Mouse (Mus musculus) intestine, postnatal 0 days (tissue): ENCODE data around the gene A530064D06Rik. TPM values are rescaled to one million over a fixed set of nuclear protein-coding genes. Genes with fewer than 3 reads are reported as not detected.
"Not testable (repeated sequence)": the region's sequence is repeated elsewhere in the genome, so short reads cannot be mapped to it uniquely, and the experiment has no call there.

Source experiments
- ATAC-seq: fragments of 200-750 bp; cut with Nextera tagmentation; 2 replicates; pipeline ENCODE4 v1.8.0; 2017; ENCODE audit warnings: mild to moderate bottlenecking, moderate TSS enrichment, moderate library complexity
- H3K27ac ChIP-seq: fragments of 300-500 bp; sonication (generic); 2 replicates; pipeline ENCODE4 v1.5.1; 2014; ENCODE audit warnings: mild to moderate bottlenecking, low read depth, low read length, moderate library complexity
- H3K27me3 ChIP-seq: fragments of 300-500 bp; sonication (generic); replicated peaks from 2 replicates; pipeline ENCODE4 v1.6.1; 2014; ENCODE audit warnings: low read length, mixed read lengths; ENCODE audit not compliant: control insufficient read depth, insufficient read depth
- H3K36me3 ChIP-seq: fragments of 300-500 bp; sonication (generic); 2 replicates; pipeline ENCODE4 v1.6.1; 2014; ENCODE audit warnings: mild to moderate bottlenecking, moderate library complexity; ENCODE audit not compliant: control insufficient read depth, insufficient read depth
- H3K4me1 ChIP-seq: fragments of 300-500 bp; sonication (generic); replicated peaks from 2 replicates; pipeline ENCODE4 v1.6.1; 2014; ENCODE audit warnings: antibody characterized with exemption, low read length, mixed read lengths; ENCODE audit not compliant: control insufficient read depth, insufficient read depth
- H3K4me2 ChIP-seq: fragments of 300-500 bp; sonication (generic); replicated peaks from 2 replicates; pipeline ENCODE4 v1.6.1; 2014; ENCODE audit warnings: low read depth, mild to moderate bottlenecking, moderate library complexity
- H3K4me3 ChIP-seq: fragments of 300-500 bp; sonication (generic); 2 replicates; pipeline ENCODE4 v1.5.1; 2014; ENCODE audit warnings: low read depth, low read length
- H3K9ac ChIP-seq: fragments of 300-500 bp; sonication (generic); 2 replicates; pipeline ENCODE4 v1.6.1; 2014; ENCODE audit warnings: mild to moderate bottlenecking, low read depth, low read length
- H3K9me3 ChIP-seq: fragments of 300-500 bp; sonication (generic); 2 replicates; pipeline ENCODE4 v1.6.1; 2016; ENCODE audit warnings: mixed run types; ENCODE audit not compliant: control insufficient read depth
- CTCF ChIP-seq: sonication (generic); IDR thresholded peaks from 2 replicates; pipeline ENCODE4 v1.5.1; 2016; ENCODE audit warnings: low read depth, mild to moderate bottlenecking, control low read depth, antibody characterized with exemption, moderate library complexity
- WGBS: fragments of 180-500 bp; shearing (Covaris S2); extraction: QIAGEN DNeasy Blood & Tissue Kit; methylation state at CpG from one replicate; pipeline ENCODE4 v1.1.7; 2014; 5-methylcytosine and 5-hydroxymethylcytosine counted together
- polyA plus RNA-seq: library from polyadenylated mRNA; unstranded; fragments of >200 nt; fragmentation: Nextera tagmentation; extraction: Ambion mirVana; gene quantifications from 2 replicates; pipeline ENCODE4 v1.2.1, GENCODE M21; 2015

The A530064D06Rik gene
- polyA plus RNA-seq: not detected in 2 replicates

- 82% methylated on average over 2 of the region's 2 CpGs for WGBS
- H3K9ac ChIP-seq, H3K4me2 ChIP-seq, H3K4me3 ChIP-seq, ATAC-seq, H3K9me3 ChIP-seq, H3K27ac ChIP-seq, H3K27me3 ChIP-seq, H3K36me3 ChIP-seq, H3K4me1 ChIP-seq: not testable (repeated sequence)
Measured at GRCm38 (mm10) chr17:48167103-48167502, at the start of gene A530064D06Rik. A530064D06Rik (minus strand) TSS chr17:48167275.

- Histone ChIP-seq H3K4me2 (no peak overlapping the region), H3K27ac (no peak overlapping the region), H3K4me3 (no peak overlapping the region), H3K9me3 (no peaks in the 10 kb centered on the region), H3K36me3 (no peaks in the 10 kb centered on the region), H3K9ac (no peak overlapping the region), H3K27me3 (no peaks in the 10 kb centered on the region), H3K4me1 (no peaks in the 10 kb centered on the region)
- TF ChIP-seq CTCF: no peak
- 65% methylated on average over 1 of the region's 1 CpGs for WGBS
- ATAC-seq: no peak
Measured at GRCm38 (mm10) chr17:48215429-48215828, 48.4 kb upstream of the A530064D06Rik start.

- Histone ChIP-seq H3K9me3 (no peaks in the 10 kb centered on the region), H3K4me2 (no peak overlapping the region), H3K27ac (no peak overlapping the region), H3K36me3 (no peaks in the 10 kb centered on the region), H3K4me3 (no peak overlapping the region), H3K4me1 (no peaks in the 10 kb centered on the region), H3K9ac (no peak overlapping the region), H3K27me3 (no peaks in the 10 kb centered on the region)
- no peak for TF ChIP-seq CTCF
- ATAC-seq: no peak
- 74% methylated on average over 5 of the region's 5 CpGs for WGBS
Measured at GRCm38 (mm10) chr17:48213511-48213910, 46.4 kb upstream of the A530064D06Rik start.

- no peaks in the 10 kb centered on the region for H3K36me3 ChIP-seq
- TF ChIP-seq CTCF: no peak
- H3K27ac ChIP-seq: no peak overlapping the region
- no peaks in the 10 kb centered on the region for H3K9me3 ChIP-seq
- no peak overlapping the region for H3K4me3 ChIP-seq
- no peak overlapping the region for H3K4me2 ChIP-seq
- H3K4me1 ChIP-seq: no peaks in the 10 kb centered on the region
- 96% methylated on average over 12 of the region's 12 CpGs for WGBS
- ATAC-seq: no peak
- no peak overlapping the region for H3K9ac ChIP-seq
- no peaks in the 10 kb centered on the region for H3K27me3 ChIP-seq
Measured at GRCm38 (mm10) chr17:48212596-48212995, 45.5 kb upstream of the A530064D06Rik start.

GRCm38 (mm10) chr17:48203086-48203485 is 36.0 kb upstream of the A530064D06Rik start:
- H3K27ac ChIP-seq: no peak overlapping the region
- H3K4me1 ChIP-seq: no peaks in the 10 kb centered on the region
- no peak overlapping the region for H3K4me2 ChIP-seq
- H3K4me3 ChIP-seq: no peak overlapping the region
- no peak for TF ChIP-seq CTCF
- peaks cover 10% of the 10 kb centered on the region; the same call in 1 of the 2 replicates for H3K9me3 ChIP-seq
- WGBS: 94% methylated on average over 12 of the region's 12 CpGs
- ATAC-seq: no peak
- H3K36me3 ChIP-seq: no peaks in the 10 kb centered on the region
- H3K9ac ChIP-seq: no peak overlapping the region
- H3K27me3 ChIP-seq: no peaks in the 10 kb centered on the region

- ATAC-seq: no peak
- Histone ChIP-seq H3K27ac (no peak overlapping the region), H3K27me3 (no peaks in the 10 kb centered on the region), H3K4me3 (no peak overlapping the region), H3K9me3 (no peaks in the 10 kb centered on the region), H3K4me2 (no peak overlapping the region), H3K9ac (no peak overlapping the region), H3K36me3 (no peaks in the 10 kb centered on the region), H3K4me1 (no peaks in the 10 kb centered on the region)
- TF ChIP-seq CTCF: no peak
- 63% methylated on average over 2 of the region's 2 CpGs for WGBS
Measured at GRCm38 (mm10) chr17:48192366-48192765, 25.3 kb upstream of the A530064D06Rik start.

GRCm38 (mm10) chr17:48185252-48185651 is 18.2 kb upstream of the A530064D06Rik start:
- H3K36me3 ChIP-seq: no peaks in the 10 kb centered on the region
- H3K9me3 ChIP-seq: no peaks in the 10 kb centered on the region
- no peak for ATAC-seq
- no peak overlapping the region for H3K27ac ChIP-seq
- H3K4me3 ChIP-seq: no peak overlapping the region
- WGBS: 29% methylated on average over 5 of the region's 5 CpGs
- H3K4me2 ChIP-seq: no peak overlapping the region
- no peak overlapping the region for H3K9ac ChIP-seq
- no peaks in the 10 kb centered on the region for H3K4me1 ChIP-seq
- no peak for TF ChIP-seq CTCF
- no peaks in the 10 kb centered on the region for H3K27me3 ChIP-seq
